9 mouse cellular contexts compared by ENCODE assay signal in genomic region chr4:124575269-124575954, GRCm38 (mm10). TPM values are rescaled to one million over a fixed set of nuclear protein-coding genes. Genes with fewer than 3 reads are reported as not detected.
DNase-seq lines count a peak whose midpoint lies in the region; ATAC-seq lines count a peak whose summit lies in the region.
"Had no signal": no experiment of that assay in that cellular context is flagged by ENCODE, and none has a peak within 500 bp of the region (broad histone marks: within the 10 kb centered on the region; RNA-seq: fewer than 3 reads in every experiment).

No protein-coding gene starts in this region.

- peaks cover 43% of the 10 kb centered on the region for H3K27me3 ChIP-seq in kidney, embryonic 14.5 days (ENCODE audit: control insufficient read depth, insufficient read depth, low read length)
- H3K27me3 ChIP-seq in heart, embryonic 14.5 days (ENCODE audit: control insufficient read depth, insufficient read depth, low read length) = peaks cover 39% of the 10 kb centered on the region
- H3K27me3 ChIP-seq in neural tube, embryonic 11.5 days (ENCODE audit: control insufficient read depth, insufficient read depth, low read length) = peaks cover 49% of the 10 kb centered on the region

- DNase-seq in kidney, adult 8-10 months = no peak
- peak; percentile 47 for DNase-seq in embryo, embryonic 10 days (ENCODE audit: low spot score)
- DNase-seq in left cerebral cortex, adult 8-10 months (ENCODE audit: low spot score in 2 of 2) = peak; percentile 30 to 73
- peak; percentile 44 for DNase-seq in neural tube, embryonic 11.5 days (ENCODE audit: low spot score)
- DNase-seq in thymus, postnatal 10 days (ENCODE audit: low spot score in 2 of 2) = no peak
- no peak for DNase-seq in spleen, postnatal 4 days (ENCODE audit: low spot score in 2 of 2)

- H3K36me3 ChIP-seq in kidney, embryonic 14.5 days (ENCODE audit: control insufficient read depth, insufficient read depth, low read length) = no peaks in the 10 kb centered on the region
- H3K36me3 ChIP-seq in heart, embryonic 14.5 days (ENCODE audit: control insufficient read depth, insufficient read depth, low read length) = no peaks in the 10 kb centered on the region
- H3K36me3 ChIP-seq in neural tube, embryonic 11.5 days (ENCODE audit: control insufficient read depth, insufficient read depth, low read length) = no peaks in the 10 kb centered on the region

- no peaks in the 10 kb centered on the region for H3K9me3 ChIP-seq in kidney, embryonic 14.5 days (ENCODE audit: control insufficient read depth, low read length)
- H3K9me3 ChIP-seq in heart, embryonic 14.5 days (ENCODE audit: control insufficient read depth, low read length) = no peaks in the 10 kb centered on the region
- no peaks in the 10 kb centered on the region for H3K9me3 ChIP-seq in neural tube, embryonic 11.5 days (ENCODE audit: control insufficient read depth, low read length)

- peak overlapping the region; percentile 56 for H3K9ac ChIP-seq in kidney, embryonic 14.5 days (ENCODE audit: low read depth, low read length)
- peak overlapping the region; percentile 69 for H3K9ac ChIP-seq in heart, embryonic 14.5 days (ENCODE audit: low read length)
- H3K9ac ChIP-seq in neural tube, embryonic 11.5 days (ENCODE audit: low read length) = peak overlapping the region; percentile 45

- H3K4me1 ChIP-seq in kidney, embryonic 14.5 days (ENCODE audit: control insufficient read depth, insufficient read depth, low read length) = peaks cover 5% of the 10 kb centered on the region; the same call in 1 of the 2 replicates
- peaks cover 25 to 31% of the 10 kb centered on the region in 2 experiments for H3K4me1 ChIP-seq in heart, embryonic 14.5 days (ENCODE audit: control insufficient read depth in 2 of 2, insufficient read depth in 2 of 2, low read length in 2 of 2)
- peaks cover 14% of the 10 kb centered on the region for H3K4me1 ChIP-seq in neural tube, embryonic 11.5 days (ENCODE audit: control insufficient read depth, insufficient read depth, low read length)

- H3K4me2 ChIP-seq in kidney, embryonic 14.5 days (replicated peaks; ENCODE audit: low read depth, low read length) = peak overlapping the region; percentile 90
- peak overlapping the region; percentile 86 for H3K4me2 ChIP-seq in heart, embryonic 14.5 days (ENCODE audit: low read length)
- peak overlapping the region; percentile 96 for H3K4me2 ChIP-seq in neural tube, embryonic 11.5 days (ENCODE audit: low read depth)

- H3K27ac ChIP-seq in kidney, embryonic 14.5 days (ENCODE audit: low read depth, low read length) = no peak overlapping the region
- H3K27ac ChIP-seq in heart, embryonic 14.5 days (replicated peaks in 1 of 2; ENCODE audit: control insufficient read depth in 1 of 2, insufficient read depth in 1 of 2, low read depth in 2 of 2, low read length in 2 of 2) = no peak overlapping the region
- H3K27ac ChIP-seq in neural tube, embryonic 11.5 days (ENCODE audit: low read depth, low read length) = no peak overlapping the region

- WGBS in kidney, embryonic 14.5 days = under 1% methylated on average over 58 of the region's 61 CpGs
- WGBS in heart, embryonic 14.5 days = 2% methylated on average over 55 of the region's 61 CpGs
- under 1% methylated on average over 61 of the region's 61 CpGs for WGBS in neural tube, embryonic 11.5 days

- peak overlapping the region; percentile 45 for H3K4me3 ChIP-seq in kidney, embryonic 14.5 days (ENCODE audit: low read length)
- H3K4me3 ChIP-seq in heart, embryonic 14.5 days (ENCODE audit: control insufficient read depth in 1 of 2, insufficient read depth in 1 of 2, low read depth in 1 of 2, low read length in 2 of 2) = peak overlapping the region; percentile 45
- peak overlapping the region; percentile 46 for H3K4me3 ChIP-seq in neural tube, embryonic 11.5 days (ENCODE audit: low read depth, low read length)

- ATAC-seq in kidney, embryonic 14.5 days (ENCODE audit: low FRiP score, low TSS enrichment) = peak; percentile 47
- no peak for ATAC-seq in heart, embryonic 14.5 days (ENCODE audit: insufficient number of reproducible peaks, insufficient read depth, low FRiP score, low read depth)
- no peak for ATAC-seq in neural tube, embryonic 11.5 days (ENCODE audit: insufficient read depth, low FRiP score, low TSS enrichment)

RNA-seq across cellular contexts. Expression of gene 3100002H09Rik, which starts 35.2 kb away (rescaled TPM):
- not detected in 2 replicates for polyA plus RNA-seq in kidney, embryonic 14.5 days (2014; fragmentation: Nextera tagmentation; extraction: Ambion mirVana)
- not detected in 2 replicates for polyA plus RNA-seq in heart, embryonic 14.5 days (2014; fragmentation: Nextera tagmentation; extraction: Ambion mirVana)
- total RNA-seq in left cerebral cortex, adult 8-10 months (2022) = under 1 TPM in 3 of 4 experiments, not detected in 1; 0.53 to 0.74 (median 0.57) TPM
- polyA plus RNA-seq in neural tube, embryonic 11.5 days (2014; fragmentation: Nextera tagmentation; extraction: Ambion mirVana) = 0.54 and 0.57 TPM in 2 replicates
- polyA plus RNA-seq: large intestine, adult 2 months had no signal

Comparison
In these comparisons a context has a peak if more than half of its experiments do, and no peak if none do; other contexts are left out.
1. DNase-seq: peak in embryo, embryonic 10 days (single experiment), left cerebral cortex, adult 8-10 months (2 of 2) and neural tube, embryonic 11.5 days (single experiment); none in kidney, adult 8-10 months (0 of 2), thymus, postnatal 10 days (0 of 2) and spleen, postnatal 4 days (0 of 2).
2. Peak in every context shown above with its lines, with median percentiles within 50 percentile points of each other: H3K4me2 ChIP-seq, H3K4me3 ChIP-seq and H3K9ac ChIP-seq.